In genomic region chr17:51790387-51791060, GRCm38 (mm10) we compare ENCODE assay signal across 10 mouse cellular contexts. TPM values are rescaled to one million over a fixed set of nuclear protein-coding genes. Genes with fewer than 3 reads are reported as not detected.
DNase-seq lines count a peak whose midpoint lies in the region; ATAC-seq and TF ChIP-seq lines count a peak whose summit lies in the region.
"Had no signal": no experiment of that assay in that cellular context is flagged by ENCODE, and none has a peak within 500 bp of the region (broad histone marks: within the 10 kb centered on the region; RNA-seq: fewer than 3 reads in every experiment).

No protein-coding gene starts in this region.

- no peak for DNase-seq in heart, adult 2 months
- DNase-seq in MEL (ENCODE audit: low read depth, low spot score): no peak
- no peak for DNase-seq in forebrain, embryonic 11.5 days (ENCODE audit: low spot score)
- no peak for DNase-seq in thymus, postnatal 4 days
- DNase-seq in gastrocnemius, adult 8-10 months (ENCODE audit: low spot score in 2 of 2): no peak
- no peak for DNase-seq in cerebellum, postnatal 25 days
- DNase-seq: right cerebral cortex, postnatal 25 days had no signal

- peak overlapping the region; percentile 22 for H3K4me2 ChIP-seq in heart, embryonic 11.5 days
- H3K4me2 ChIP-seq in forebrain, embryonic 11.5 days (ENCODE audit: low read depth, low read length, severe bottlenecking): peak overlapping the region; percentile 8; the same call in 1 of the 2 replicates
- peak overlapping the region; percentile 29 for H3K4me2 ChIP-seq in midbrain, embryonic 12.5 days (replicated peaks)

- TF ChIP-seq POLR2A in heart, adult 2 months (IDR thresholded peaks at IDR 0.05; ENCODE audit: insufficient read depth, low read depth, low read length): no peak
- TF ChIP-seq POLR2A in MEL (IDR thresholded peaks at IDR 0.05; ENCODE audit: control insufficient read depth in 1 of 2, insufficient read depth in 1 of 2, low read depth in 1 of 2, low read length in 2 of 2, poor library complexity in 1 of 2): no peak

- no peaks in the 10 kb centered on the region; the same call in 1 of the 2 replicates for H3K4me1 ChIP-seq in heart, embryonic 11.5 days (ENCODE audit: control insufficient read depth, insufficient read depth, low read length)
- no peaks in the 10 kb centered on the region for H3K4me1 ChIP-seq in heart, adult 2 months (ENCODE audit: control insufficient read depth, insufficient read depth, low read length)
- peaks cover 7 to 8% of the 10 kb centered on the region in 2 experiments; a peak in 3 of 4 replicates for H3K4me1 ChIP-seq in MEL (ENCODE audit: control insufficient read depth in 1 of 2, insufficient read depth in 2 of 2, low read length in 2 of 2)
- H3K4me1 ChIP-seq in forebrain, embryonic 11.5 days (replicated peaks; ENCODE audit: control insufficient read depth, insufficient read depth, low read length): 0 out of 2 replicates have a peak, but pooled peaks cover 4% of the 10 kb centered on the region
- peaks cover 19% of the 10 kb centered on the region for H3K4me1 ChIP-seq in midbrain, embryonic 12.5 days

- no peak for TF ChIP-seq CTCF in heart, adult 2 months (IDR thresholded peaks at IDR 0.05)
- no peak for TF ChIP-seq CTCF in MEL (IDR thresholded peaks at IDR 0.05 in 2 of 3, conservative IDR thresholded peaks at IDR 0.05 in 1 of 3; ENCODE audit: control insufficient read depth in 1 of 3, insufficient read depth in 1 of 3, low read depth in 2 of 3, low read length in 3 of 3, poor library complexity in 1 of 3, severe bottlenecking in 1 of 3)

- 23% methylated on average over 8 of the region's 8 CpGs for WGBS in heart, embryonic 11.5 days (ENCODE audit: insufficient replicate concordance)
- 61% methylated on average over 8 of the region's 8 CpGs for WGBS in heart, adult 2 months
- 10% methylated on average over 8 of the region's 8 CpGs for whole genome bisulfite sequencing in forebrain, embryonic 11.5 days
- WGBS in midbrain, embryonic 12.5 days: 8% methylated on average over 8 of the region's 8 CpGs

- no peak overlapping the region for H3K27ac ChIP-seq in heart, embryonic 11.5 days (ENCODE audit: low read depth, low read length)
- no peak overlapping the region for H3K27ac ChIP-seq in heart, adult 2 months
- no peak overlapping the region for H3K27ac ChIP-seq in MEL (ENCODE audit: control insufficient read depth, low read depth, low read length)
- no peak overlapping the region for H3K27ac ChIP-seq in forebrain, embryonic 11.5 days (ENCODE audit: low read depth, low read length)
- peak overlapping the region; percentile 84 for H3K27ac ChIP-seq in midbrain, embryonic 12.5 days (replicated peaks)
- H3K27ac ChIP-seq: macrophage had no signal

- TF ChIP-seq EP300 in heart, adult 2 months (IDR thresholded peaks at IDR 0.05; ENCODE audit: insufficient read depth, low read depth, low read length): no peak
- no peak; a peak in 1 of 4 replicates for TF ChIP-seq EP300 in MEL (IDR thresholded peaks at IDR 0.05; ENCODE audit: low read depth in 1 of 2, low read length in 2 of 2)

- H3K9me3 ChIP-seq in heart, embryonic 11.5 days (replicated peaks; ENCODE audit: control insufficient read depth, low read length): no peaks in the 10 kb centered on the region
- H3K9me3 ChIP-seq in MEL (replicated peaks; ENCODE audit: insufficient read depth, low read length): no peaks in the 10 kb centered on the region
- H3K9me3 ChIP-seq in forebrain, embryonic 11.5 days (ENCODE audit: control insufficient read depth, low read length): no peaks in the 10 kb centered on the region
- no peaks in the 10 kb centered on the region for H3K9me3 ChIP-seq in midbrain, embryonic 12.5 days

- no peak for TF ChIP-seq RAD21 in MEL (IDR thresholded peaks at IDR 0.05; ENCODE audit: low read depth, low read length)

- H3K36me3 ChIP-seq in heart, embryonic 11.5 days (ENCODE audit: control insufficient read depth, insufficient read depth, low read length): no peaks in the 10 kb centered on the region
- no peaks in the 10 kb centered on the region for H3K36me3 ChIP-seq in heart, adult 2 months (ENCODE audit: control insufficient read depth, insufficient read depth, low read length)
- H3K36me3 ChIP-seq in MEL (ENCODE audit: control insufficient read depth in 1 of 2, insufficient read depth in 2 of 2, low read length in 2 of 2): peaks cover 0 to 7% of the 10 kb centered on the region in 2 experiments; a peak in 2 of 4 replicates
- no peaks in the 10 kb centered on the region for H3K36me3 ChIP-seq in forebrain, embryonic 11.5 days (ENCODE audit: control insufficient read depth, insufficient read depth, low read length)
- H3K36me3 ChIP-seq in midbrain, embryonic 12.5 days: peaks cover 5% of the 10 kb centered on the region; the same call in 1 of the 2 replicates

- no peaks in the 10 kb centered on the region for H3K79me2 ChIP-seq in heart, adult 2 months (replicated peaks; ENCODE audit: control insufficient read depth, insufficient read depth, low read length)
- no peaks in the 10 kb centered on the region for H3K79me2 ChIP-seq in MEL (ENCODE audit: control insufficient read depth, insufficient read depth, low read length, poor library complexity)

- no peak overlapping the region for H3K4me3 ChIP-seq in heart, embryonic 11.5 days (ENCODE audit: low read depth, low read length)
- H3K4me3 ChIP-seq in heart, adult 2 months: no peak overlapping the region
- H3K4me3 ChIP-seq in MEL (ENCODE audit: control insufficient read depth in 1 of 2, insufficient read depth in 1 of 2, low read depth in 2 of 2, low read length in 2 of 2): no peak overlapping the region
- no peak overlapping the region for H3K4me3 ChIP-seq in forebrain, embryonic 11.5 days (ENCODE audit: low read depth, low read length)
- H3K4me3 ChIP-seq in midbrain, embryonic 12.5 days: no peak overlapping the region

- H3K9ac ChIP-seq in heart, embryonic 11.5 days (ENCODE audit: low read depth, low read length): no peak overlapping the region
- no peak overlapping the region for H3K9ac ChIP-seq in heart, adult 2 months (ENCODE audit: low read depth, low read length)
- H3K9ac ChIP-seq in MEL (ENCODE audit: control insufficient read depth, low read depth, low read length, poor library complexity, severe bottlenecking): no peak overlapping the region
- no peak overlapping the region for H3K9ac ChIP-seq in forebrain, embryonic 11.5 days (ENCODE audit: low read length)
- no peak overlapping the region for H3K9ac ChIP-seq in midbrain, embryonic 12.5 days (replicated peaks)

- no peak for ATAC-seq in heart, embryonic 11.5 days (replicated peaks; ENCODE audit: insufficient number of reproducible peaks, low FRiP score, low TSS enrichment)
- peak; percentile 83 for ATAC-seq in forebrain, embryonic 11.5 days (replicated peaks; ENCODE audit: low FRiP score)
- ATAC-seq in midbrain, embryonic 12.5 days (ENCODE audit: low FRiP score, low read depth): peak; percentile 86

- intact Hi-C loops in heart, adult 2 months (cut with DNase I): no loop called here

- no peaks in the 10 kb centered on the region for H3K27me3 ChIP-seq in heart, embryonic 11.5 days (ENCODE audit: control insufficient read depth, insufficient read depth, low read length)
- H3K27me3 ChIP-seq in heart, adult 2 months (ENCODE audit: control insufficient read depth, insufficient read depth, low read length): no peaks in the 10 kb centered on the region
- no peaks in the 10 kb centered on the region for H3K27me3 ChIP-seq in MEL (ENCODE audit: control insufficient read depth in 1 of 2, insufficient read depth in 2 of 2, low read length in 2 of 2)
- H3K27me3 ChIP-seq in forebrain, embryonic 11.5 days (ENCODE audit: control insufficient read depth, insufficient read depth, low read length): no peaks in the 10 kb centered on the region
- no peaks in the 10 kb centered on the region for H3K27me3 ChIP-seq in midbrain, embryonic 12.5 days

TF ChIP-seq in MEL, 35 proteins besides CTCF, POLR2A, EP300 and RAD21:
- TF ChIP-seq TBP (IDR thresholded peaks at IDR 0.05; ENCODE audit: low read depth, low read length) (no peak), RCOR1 (IDR thresholded peaks at IDR 0.05; ENCODE audit: low read depth, low read length) (peak; percentile 88), ZNF384 (IDR thresholded peaks at IDR 0.05; ENCODE audit: low read depth, low read length) (peak; percentile 87)

RNA-seq across cellular contexts. Expression of gene Satb1, which starts 42.6 kb away (rescaled TPM):
- polyA plus RNA-seq in heart, embryonic 11.5 days (2014; fragmentation: Nextera tagmentation; extraction: Ambion mirVana): 10.2 and 10.7 TPM in 2 replicates
- total RNA-seq in heart, adult 2 months (2021): 10 to 100 TPM; 20.1 to 25.4 TPM
- polyA plus RNA-seq in heart, adult 2 months (2012; rRNA removed): 10.9 and 18.4 TPM in 2 replicates
- 0.08 TPM in 1 of 2 replicates, not detected in the other for total RNA-seq in MEL (2012; rRNA removed)
- not detected for polyA plus RNA-seq in MEL (2012; ENCODE audit: insufficient read depth in 1 of 2, insufficient read length in 2 of 2, low read depth in 1 of 2, low replicate concordance in 2 of 2, missing spikeins in 1 of 2)
- 31.8 and 33.6 TPM in 2 replicates for polyA plus RNA-seq in forebrain, embryonic 11.5 days (2014; fragmentation: Nextera tagmentation; extraction: Ambion mirVana)
- polyA plus RNA-seq in midbrain, embryonic 12.5 days (2016; fragmentation: Nextera tagmentation; extraction: Ambion mirVana): 35.9 and 38.8 TPM in 2 replicates
- total RNA-seq in gastrocnemius, adult 8-10 months (2022): 100 to 1,000 TPM in 1 of 4 experiments, 10 to 100 TPM in 3; 69.8 to 101 (median 87.3) TPM

Comparison
In these comparisons a context has a peak if more than half of its experiments do, and no peak if none do; other contexts are left out.
1. RNA of gene Satb1, which starts 42.6 kb away (polyA plus RNA-seq): 35.9 to 38.8 TPM in midbrain, embryonic 12.5 days, 31.8 to 33.6 TPM in forebrain, embryonic 11.5 days, 10.9 to 18.4 TPM in heart, adult 2 months and 10.2 to 10.7 TPM in heart, embryonic 11.5 days; not detected in MEL; every median in the first group is over 10 times any median in the second.
2. Peak in every context shown above with its lines, with median percentiles within 50 percentile points of each other: H3K4me2 ChIP-seq.